Mouse (Mus musculus) gastrocnemius, postnatal 4 days (tissue): ENCODE measurements around the gene Fam166a. TPM values are rescaled to one million over a fixed set of nuclear protein-coding genes. Genes with fewer than 3 reads are reported as not detected.

Experiments
- DNase-seq, 2 experiments: peaks; one replicate each; pipeline ENCODE4 v3.0.0; 2021 to 2022; ENCODE audit warnings: low spot score in 2 of 2, mixed read lengths in 2 of 2
- total RNA-seq, 2 experiments: library from RNA; stranded (reverse); gene quantifications; 2 replicates each; pipeline ENCODE4 v1.2.3; 2021

Gene Fam166a
- total RNA-seq, 2 experiments from 2014 or later: 0.25 TPM; not detected in 1

DNA sequence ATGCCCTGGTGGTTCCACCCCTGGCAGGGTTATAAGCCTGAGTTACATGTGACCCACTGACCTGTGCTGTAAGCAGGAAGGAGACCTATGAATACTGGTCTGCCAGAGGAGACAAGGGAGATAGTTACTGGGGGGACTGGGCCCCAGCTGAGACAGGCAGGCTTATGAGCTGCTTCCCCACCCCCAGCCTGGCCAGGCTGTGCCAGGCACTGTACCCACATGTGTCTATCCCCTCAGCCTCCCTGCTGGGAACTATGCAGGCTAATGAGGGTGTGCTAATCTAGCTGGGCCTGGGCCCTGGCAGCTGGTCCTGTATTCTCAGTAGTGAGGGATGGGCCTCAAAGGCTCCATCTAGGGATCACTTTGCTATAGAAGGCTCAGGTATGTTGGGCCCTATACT is 48.7 kb downstream of the Fam166a start:
- no peak for DNase-seq

GRCm38 (mm10) chr2:25267746-25268309 is 49.3 kb downstream of the Fam166a start:
- no peak for DNase-seq

Other genes starting within 250 kb of the Fam166a start
- gene Mrpl41, start 243.6 kb upstream of the Fam166a start, total RNA-seq: 10 to 100 TPM; 56.1 to 59.4 TPM
- 10 to 100 TPM; 17.3 to 23.2 TPM for gene Pnpla7, start 242.7 kb upstream of the Fam166a start, total RNA-seq
- 10 to 100 TPM; 43.1 to 47.7 TPM for gene Nsmf, start 164.4 kb upstream of the Fam166a start, total RNA-seq
- gene Entpd8, start 138.4 kb upstream of the Fam166a start, total RNA-seq: not detected
- gene Noxa1, start 123.6 kb upstream of the Fam166a start, total RNA-seq: not detected
- 10 to 100 TPM; 20.8 to 22.5 TPM for gene Nrarp, start 38.0 kb upstream of the Fam166a start, total RNA-seq
- gene Tor4a, start 21.9 kb upstream of the Fam166a start, total RNA-seq: 1 to 10 TPM; 2.7 to 2.9 TPM
- gene Nelfb, start 7.3 kb upstream of the Fam166a start, total RNA-seq: 10 to 100 TPM; 43.4 to 47.7 TPM
- not detected for gene Stpg3, start 4.1 kb upstream of the Fam166a start, total RNA-seq
- gene Tubb4b, start 6.0 kb downstream of the Fam166a start, total RNA-seq: 100 to 1,000 TPM; 360 to 390 TPM
- not detected for gene Slc34a3, start 15.6 kb downstream of the Fam166a start, total RNA-seq
- gene Rnf224, start 18.0 kb downstream of the Fam166a start, total RNA-seq: not detected
- 1 to 10 TPM; 1.4 to 2.0 TPM for gene Rnf208, start 23.5 kb downstream of the Fam166a start, total RNA-seq
- not detected for gene Cysrt1, start 23.7 kb downstream of the Fam166a start, total RNA-seq
- gene AL732309.1, start 28.1 kb downstream of the Fam166a start, total RNA-seq: 1 to 10 TPM; 1.3 to 1.5 TPM
- 10 to 100 TPM; 18.8 to 19.7 TPM for gene Tmem203, start 36.7 kb downstream of the Fam166a start, total RNA-seq
- gene Tprn, start 43.9 kb downstream of the Fam166a start, total RNA-seq: 1 to 10 TPM; 4.8 to 6.3 TPM
- 10 to 100 TPM; 55.9 to 58.1 TPM for gene Ssna1, start 53.7 kb downstream of the Fam166a start, total RNA-seq
- gene Anapc2, start 53.7 kb downstream of the Fam166a start, total RNA-seq: 10 to 100 TPM; 64.9 to 69.0 TPM
- not detected for gene Tmem210, start 69.4 kb downstream of the Fam166a start, total RNA-seq
- not detected for gene Lrrc26, start 71.2 kb downstream of the Fam166a start, total RNA-seq
- under 1 TPM; 0.17 to 0.26 TPM for gene Grin1, start 100.4 kb downstream of the Fam166a start, total RNA-seq
- gene Man1b1, start 113.6 kb downstream of the Fam166a start, total RNA-seq: 10 to 100 TPM; 36.5 to 40.2 TPM
- gene Dpp7, start 137.6 kb downstream of the Fam166a start, total RNA-seq: 10 to 100 TPM in 1 of 2 experiments, 1 to 10 TPM in 1; 8.1 to 11.9 TPM
- gene Uap1l1, start 146.9 kb downstream of the Fam166a start, total RNA-seq: 10 to 100 TPM; 11.2 to 14.3 TPM
- 1 to 10 TPM; 6.2 TPM for gene Sapcd2, start 153.6 kb downstream of the Fam166a start, total RNA-seq
- gene Entpd2, start 177.1 kb downstream of the Fam166a start, total RNA-seq: 10 to 100 TPM; 35.1 to 42.0 TPM
- gene Npdc1, start 180.6 kb downstream of the Fam166a start, total RNA-seq: 10 to 100 TPM; 41.2 to 45.9 TPM
- gene Fut7, start 204.5 kb downstream of the Fam166a start, total RNA-seq: under 1 TPM in 1 of 2 experiments, not detected in 1; 0.34 TPM
- gene Abca2, start 210.0 kb downstream of the Fam166a start, total RNA-seq: 10 to 100 TPM; 12.7 to 13.8 TPM
- under 1 TPM in 1 of 2 experiments, not detected in 1; 0.34 TPM for gene Clic3, start 238.1 kb downstream of the Fam166a start, total RNA-seq
- gene Paxx, start 242.3 kb downstream of the Fam166a start, total RNA-seq: 10 to 100 TPM; 40.0 to 45.9 TPM